Mouse (Mus musculus) R1 (cell line): ENCODE results near the gene Gm26992.

Source experiments
- DNase-seq: peaks from one replicate; pipeline ENCODE4 v3.0.0-alpha.2; 2018; ENCODE audit warnings: low read depth, low spot score

Gm26992 gene

GRCm38 (mm10) chrX:103483047-103483446, 61.2 kb downstream of the Gm26992 start:
- DNase-seq: no peak

DNA sequence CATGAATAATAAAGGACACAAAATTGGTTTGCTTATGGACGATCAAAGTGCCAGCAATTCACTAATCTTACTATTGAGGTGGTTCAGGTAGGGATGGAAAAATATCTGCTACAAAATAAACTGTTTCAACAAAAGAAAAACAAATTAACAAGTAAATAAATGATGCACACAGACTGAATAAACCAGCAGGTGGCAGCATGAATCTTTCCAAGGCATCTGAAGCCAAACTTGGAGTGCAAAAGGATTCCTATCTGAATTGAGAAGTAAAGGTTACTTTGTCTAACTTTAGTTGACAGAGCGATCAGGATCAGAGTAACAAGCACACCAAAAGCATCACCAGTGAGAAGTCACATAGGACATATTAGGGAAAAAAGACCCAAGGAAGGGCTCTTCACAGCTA, 62.2 kb downstream of the Gm26992 start:
- peak; percentile 42 for DNase-seq

GRCm38 (mm10) chrX:103490853-103491252, 69.0 kb downstream of the Gm26992 start:
- DNase-seq: no peak

- DNase-seq: no peak
Measured at GRCm38 (mm10) chrX:103492398-103493256, 70.8 kb downstream of the Gm26992 start.

DNA sequence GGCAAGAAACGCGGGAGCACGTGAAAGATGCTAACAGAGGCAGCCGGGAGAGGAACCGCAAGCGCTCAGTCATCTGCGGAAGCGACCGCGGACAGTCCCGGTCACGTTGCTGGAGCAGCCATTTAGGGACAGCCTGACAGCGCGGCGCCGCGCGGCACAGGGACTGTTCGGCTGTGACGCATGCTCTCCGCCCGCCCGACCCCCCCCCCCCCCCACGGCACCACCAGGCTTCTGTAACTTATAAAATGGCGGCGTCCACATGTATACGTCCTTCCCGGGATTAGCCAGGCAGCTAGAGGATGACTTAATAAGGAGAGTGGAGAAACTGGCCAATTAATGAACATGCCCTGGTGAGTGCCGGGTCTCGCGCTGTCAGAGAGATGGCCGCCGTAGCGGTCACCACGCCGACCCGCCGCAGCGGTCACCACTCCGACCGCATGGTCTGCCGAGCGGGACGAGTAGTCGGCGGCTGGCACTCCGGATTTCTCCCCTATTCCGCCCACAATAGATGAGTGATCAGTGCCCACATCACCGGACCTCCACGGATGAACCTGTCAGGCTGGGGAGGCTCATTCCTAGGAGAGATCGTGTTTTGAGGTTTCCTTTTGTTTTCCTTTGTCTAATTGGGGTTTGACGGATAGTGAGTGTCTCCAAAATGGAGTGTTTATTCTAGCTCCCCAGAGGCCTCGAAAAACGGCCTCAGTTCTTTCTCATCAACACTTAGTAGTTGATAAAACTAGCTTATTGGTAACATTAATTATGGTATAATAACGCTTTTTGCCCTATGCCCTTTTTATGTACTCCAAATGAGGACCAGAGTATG, 71.8 kb downstream of the Gm26992 start:
- DNase-seq: no peak

GRCm38 (mm10) chrX:103499374-103499773, 77.6 kb downstream of the Gm26992 start:
- DNase-seq: no peak

DNA sequence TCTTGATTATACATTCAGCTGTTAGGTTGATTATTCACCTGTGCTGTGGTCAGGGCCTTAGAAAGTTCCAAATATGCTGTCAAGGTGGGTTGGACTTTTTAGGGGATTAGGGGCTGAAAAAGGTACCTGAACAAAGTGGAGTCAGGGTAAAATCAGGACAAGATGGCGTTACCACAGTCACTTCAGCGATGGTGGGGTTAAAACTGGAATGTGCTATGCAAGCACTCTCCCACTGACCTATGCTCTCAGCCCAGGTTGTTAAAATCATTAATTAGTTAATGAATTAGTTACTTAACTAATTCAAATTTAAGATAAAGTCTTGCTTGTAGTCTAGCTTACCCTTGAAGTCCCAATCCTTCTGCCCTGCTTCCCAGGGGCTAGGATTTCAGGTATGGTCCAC, 78.3 kb downstream of the Gm26992 start:
- no peak for DNase-seq

DNA sequence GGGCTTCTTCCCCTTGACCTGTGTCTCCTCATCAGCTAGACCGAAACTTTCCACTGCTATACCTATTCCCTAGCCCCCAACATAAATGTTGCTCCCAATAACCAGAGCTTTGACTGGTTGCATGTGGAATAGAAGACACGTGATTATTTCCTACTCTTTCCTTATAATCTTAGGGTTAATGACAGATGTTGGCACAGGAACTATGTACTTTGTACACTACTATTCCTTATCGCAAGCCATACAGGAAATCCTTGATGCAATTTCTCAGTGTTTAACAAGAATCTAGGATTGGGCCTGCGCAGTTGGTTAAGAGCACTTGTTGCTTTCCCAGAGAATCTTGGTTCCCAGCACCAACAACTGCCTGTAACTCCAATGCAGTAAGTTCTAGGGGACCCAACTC, 86.4 kb downstream of the Gm26992 start:
- DNase-seq: no peak

- no peak for DNase-seq
Measured at GRCm38 (mm10) chrX:103509168-103510019, 87.6 kb downstream of the Gm26992 start.

GRCm38 (mm10) chrX:103514782-103515181, 93.0 kb downstream of the Gm26992 start:
- DNase-seq: no peak

DNA sequence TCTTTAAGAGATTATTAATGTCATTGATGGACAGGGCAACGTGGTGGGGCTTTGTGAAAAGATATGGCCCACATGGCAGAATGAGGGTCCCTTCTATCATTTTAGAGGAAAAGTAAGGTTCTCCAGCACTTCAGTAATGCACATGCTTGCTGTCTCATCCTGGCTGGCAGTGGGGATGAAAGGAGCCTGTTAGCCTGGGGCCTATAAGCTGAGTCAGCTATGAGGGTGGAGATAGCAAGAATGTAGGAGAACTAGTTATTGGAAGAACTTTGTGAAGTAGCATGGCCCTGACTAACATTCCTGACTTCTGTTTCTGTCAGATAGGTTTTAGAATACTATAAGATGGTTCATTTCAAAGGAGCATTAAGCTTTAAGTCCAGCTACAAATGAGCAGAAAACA, 93.5 kb downstream of the Gm26992 start:
- DNase-seq: no peak

DNA sequence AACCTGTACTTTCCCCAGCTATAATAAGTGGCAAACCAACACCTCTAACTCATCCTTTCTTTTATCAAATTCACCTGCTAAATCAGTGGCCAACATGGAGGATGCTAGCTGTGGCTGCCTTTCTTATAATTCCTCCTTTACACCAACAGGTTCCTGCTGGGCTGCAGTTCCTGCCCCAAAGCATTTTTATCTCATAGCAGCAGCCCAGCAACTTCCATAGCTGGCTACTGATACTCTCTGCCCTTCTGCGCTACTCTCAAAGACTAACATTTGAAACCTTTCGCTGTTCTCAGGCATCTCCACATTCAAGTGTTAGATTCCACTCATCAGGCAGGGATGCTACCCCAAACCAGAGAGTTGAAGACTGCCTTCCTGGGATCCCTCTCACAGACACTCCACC, 97.0 kb downstream of the Gm26992 start:
- no peak for DNase-seq

DNA sequence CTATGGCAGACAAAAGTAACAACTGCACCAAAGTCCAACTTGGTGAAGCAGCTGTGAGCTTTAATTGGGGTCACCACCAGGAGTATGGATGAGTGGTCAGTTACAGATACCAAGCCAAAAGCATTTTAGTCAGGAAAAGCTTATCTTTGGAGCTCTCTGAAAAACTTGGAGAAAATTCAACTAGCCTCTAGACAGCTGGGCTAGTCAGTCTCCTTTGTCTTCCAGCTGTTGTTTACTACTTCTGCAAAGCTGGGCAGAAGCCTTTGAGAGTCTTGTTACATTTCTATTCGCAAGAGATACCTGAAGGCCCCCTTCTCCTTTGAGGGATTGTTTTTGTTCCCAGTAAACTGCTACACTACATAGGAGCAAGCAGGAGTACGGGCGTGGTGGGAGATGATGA, 97.7 kb downstream of the Gm26992 start:
- no peak for DNase-seq

- DNase-seq: no peak
Measured at GRCm38 (mm10) chrX:103521221-103521716, 99.5 kb downstream of the Gm26992 start.

GRCm38 (mm10) chrX:103529185-103529584, 107.4 kb downstream of the Gm26992 start:
- peak; percentile 39 for DNase-seq
